Mouse (Mus musculus): Measurements from ENCODE around the gene Ankrd12. TPM values are rescaled to one million over a fixed set of nuclear protein-coding genes. Genes with fewer than 3 reads are reported as not detected.
"Not testable (repeated sequence)": the region's sequence is repeated elsewhere in the genome, so short reads cannot be mapped to it uniquely, and the experiment has no call there.

Gene Ankrd12
- total RNA-seq, 2 experiments from 2014 or later = 25.2 to 32.1 TPM

DNA sequence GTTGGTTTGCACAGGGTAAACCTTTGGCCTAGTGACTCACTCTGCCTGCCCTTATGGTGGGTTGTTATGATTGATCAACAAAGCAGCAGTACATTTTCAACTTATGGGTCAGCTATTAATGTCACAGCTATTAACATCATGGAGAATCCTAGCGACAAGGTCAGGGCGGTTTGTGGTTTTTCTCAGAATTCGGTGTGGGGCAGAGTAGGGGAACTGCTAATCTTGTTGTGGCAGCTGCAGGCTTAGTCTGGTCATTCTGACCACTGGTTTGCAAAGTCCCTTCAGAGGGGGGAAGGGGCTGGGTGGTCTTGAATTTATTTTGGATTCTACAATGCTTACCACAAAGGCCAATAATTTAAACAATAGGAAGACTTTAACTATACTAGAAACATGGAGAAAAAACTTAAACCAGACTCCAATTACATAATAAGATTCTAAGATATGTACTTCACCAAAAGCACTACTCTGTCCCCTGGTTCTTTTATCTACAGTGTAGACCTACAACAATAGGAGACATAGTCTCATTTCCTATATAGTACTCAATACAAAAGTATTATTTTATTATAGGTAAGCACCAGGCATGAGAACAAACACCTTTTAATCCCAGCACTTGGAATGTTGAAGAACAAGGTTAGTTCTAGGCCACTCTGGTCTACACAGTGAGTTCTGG lies 88.6 kb downstream of the Ankrd12 start:
- no peak for DNase-seq (ENCODE audit: low spot score in 2 of 2)

DNA sequence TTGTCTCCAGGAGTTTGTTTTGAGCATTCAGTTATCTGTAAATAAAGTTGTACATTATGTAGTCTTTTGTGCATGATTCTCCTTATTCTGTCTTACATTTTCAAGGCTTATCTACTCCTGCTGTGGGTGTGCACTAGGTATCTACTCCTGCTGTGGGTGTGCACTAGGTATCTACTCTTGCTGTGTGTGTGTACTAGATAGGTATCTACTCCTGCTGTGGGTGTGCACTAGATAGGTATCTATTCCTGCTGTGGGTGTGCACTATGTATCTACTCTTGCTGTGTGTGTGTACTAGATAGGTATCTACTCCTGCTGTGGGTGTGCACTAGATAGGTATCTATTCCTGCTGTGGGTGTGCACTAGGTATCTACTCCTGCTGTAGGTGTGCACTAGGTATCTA lies 100.2 kb downstream of the Ankrd12 start:
- not testable (repeated sequence) for DNase-seq (ENCODE audit: low spot score in 2 of 2)

- DNase-seq (ENCODE audit: low spot score in 2 of 2) = no peak
Measured at GRCm38 (mm10) chr17:65967751-65968150, 109.1 kb downstream of the Ankrd12 start.

DNA sequence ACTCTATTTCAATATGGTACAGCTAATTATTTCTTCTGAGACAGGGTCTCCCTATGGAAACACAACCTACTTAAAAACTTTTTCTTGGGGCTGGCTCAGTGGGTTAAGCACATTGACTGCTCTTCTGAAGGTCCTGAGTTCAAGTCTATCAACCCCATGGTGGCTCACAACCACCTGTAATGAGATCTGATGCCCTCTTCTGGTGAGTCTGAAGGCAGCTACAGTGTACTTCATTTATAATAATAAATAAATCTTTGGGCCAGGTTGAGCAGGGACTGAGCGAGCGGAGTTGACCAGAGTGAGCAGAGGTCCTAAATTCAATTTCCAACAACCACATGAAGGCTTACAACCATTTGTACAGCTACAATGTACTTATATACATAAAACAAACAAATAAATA lies 114.6 kb downstream of the Ankrd12 start:
- DNase-seq (ENCODE audit: low spot score in 2 of 2) = no peak

- DNase-seq (ENCODE audit: low spot score in 2 of 2) = no peak
Measured at GRCm38 (mm10) chr17:65961606-65962136, 115.2 kb downstream of the Ankrd12 start.

DNA sequence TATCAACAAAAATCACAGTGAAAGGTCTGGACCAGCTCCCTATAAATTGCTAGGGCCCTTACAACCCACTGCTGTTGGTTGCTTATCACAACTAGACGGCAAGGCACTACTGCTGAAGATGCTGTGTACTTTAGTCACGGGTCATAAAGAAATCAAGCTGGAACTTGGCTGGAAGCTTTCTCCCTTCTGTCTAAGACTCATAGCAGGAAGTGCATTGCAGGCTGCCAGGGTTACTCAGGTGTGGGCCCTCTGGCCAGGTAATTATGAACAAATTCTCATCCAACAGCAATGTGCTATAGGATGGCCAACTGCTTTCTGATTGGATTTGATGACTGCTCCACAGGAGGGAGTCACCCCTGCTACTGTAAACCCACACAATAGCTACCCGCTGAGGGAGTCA lies 117.9 kb downstream of the Ankrd12 start:
- DNase-seq (ENCODE audit: low spot score in 2 of 2) = no peak

- DNase-seq (ENCODE audit: low spot score in 2 of 2) = no peak
Measured at GRCm38 (mm10) chr17:65958366-65958765, 118.5 kb downstream of the Ankrd12 start.

DNA sequence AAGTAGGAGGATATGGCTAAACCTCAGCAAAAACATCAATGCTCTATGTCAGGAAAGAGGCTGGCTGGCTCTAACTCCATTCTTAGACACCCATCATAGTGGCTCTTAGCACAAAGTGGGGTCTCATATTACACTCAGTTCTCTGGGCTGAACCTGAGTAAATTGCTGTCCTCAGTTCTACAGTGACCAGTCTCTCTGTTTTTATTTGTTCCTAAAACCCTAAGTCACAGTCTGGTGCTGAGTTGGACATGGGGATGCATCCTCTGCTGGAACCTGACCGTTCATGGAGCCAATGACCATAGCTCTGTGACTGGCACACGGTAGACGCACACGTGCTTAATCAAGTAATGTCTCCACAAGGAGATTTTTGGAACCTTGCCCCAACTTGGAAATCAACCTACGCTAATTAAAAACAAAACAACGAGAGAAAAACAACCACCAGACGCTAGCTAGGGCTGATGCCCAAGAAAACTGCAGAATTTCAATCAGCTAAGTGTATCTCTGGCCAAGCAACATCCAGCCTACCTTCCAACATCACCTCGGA lies 119.0 kb downstream of the Ankrd12 start:
- no peak for DNase-seq (ENCODE audit: low spot score in 2 of 2)

DNA sequence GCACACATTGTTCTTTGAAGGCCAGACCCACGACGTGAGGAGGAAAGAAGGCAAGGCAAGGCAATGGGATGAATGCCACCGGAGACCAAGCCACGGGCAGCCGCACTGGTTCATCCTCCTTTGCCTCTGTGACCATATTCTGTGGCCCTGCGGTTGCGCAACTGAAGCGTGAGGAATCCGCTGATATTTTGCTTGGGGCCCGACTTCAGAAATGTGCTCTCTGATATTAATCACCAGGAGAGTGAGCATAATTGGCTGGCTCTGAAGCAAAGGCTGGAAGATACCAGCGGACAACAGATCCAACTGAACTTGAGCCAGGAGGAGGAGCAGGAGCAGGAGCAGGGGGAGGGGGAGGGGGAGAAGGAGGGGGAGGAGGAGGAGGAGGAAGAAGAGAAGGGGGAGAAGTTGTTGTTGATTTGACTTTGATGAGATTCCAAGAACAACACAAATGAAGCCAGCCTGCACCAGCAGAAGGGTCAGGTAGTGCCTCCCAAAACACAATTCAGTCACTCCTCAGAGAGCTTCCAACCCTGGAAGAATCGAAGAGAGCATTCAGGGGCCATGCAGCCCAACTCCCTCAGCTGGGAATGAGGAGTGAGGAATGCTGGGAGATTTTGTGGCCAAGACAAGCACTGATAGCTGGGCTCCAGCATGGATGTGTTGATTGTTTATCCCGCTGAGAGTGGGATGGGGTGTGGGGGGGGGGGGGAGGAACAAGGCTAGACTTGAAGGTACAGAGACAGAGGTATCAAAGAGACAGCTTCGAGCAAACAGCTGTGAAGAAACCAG lies 119.7 kb downstream of the Ankrd12 start:
- peak; percentile 51 to 58 for DNase-seq (ENCODE audit: low spot score in 2 of 2)

DNA sequence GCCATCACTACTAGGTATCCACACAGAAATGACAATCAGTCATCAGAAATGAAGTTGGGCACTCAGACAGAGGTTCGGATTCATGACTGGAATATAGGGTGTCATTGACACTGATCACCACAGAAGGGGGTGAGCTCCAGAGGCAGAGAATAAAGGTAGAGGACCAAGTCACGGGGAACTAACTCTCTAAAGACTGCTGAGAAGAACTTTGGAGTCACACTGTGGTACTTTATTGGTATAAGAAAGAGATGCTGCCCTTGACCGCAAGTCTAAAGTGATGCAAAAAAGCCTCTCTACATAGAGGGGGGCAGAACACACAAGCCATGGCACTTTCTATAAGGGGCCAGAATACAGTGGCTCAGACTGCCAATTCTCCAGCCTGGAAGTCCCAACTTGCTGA lies 120.7 kb downstream of the Ankrd12 start:
- DNase-seq (ENCODE audit: low spot score in 2 of 2) = no peak

DNA sequence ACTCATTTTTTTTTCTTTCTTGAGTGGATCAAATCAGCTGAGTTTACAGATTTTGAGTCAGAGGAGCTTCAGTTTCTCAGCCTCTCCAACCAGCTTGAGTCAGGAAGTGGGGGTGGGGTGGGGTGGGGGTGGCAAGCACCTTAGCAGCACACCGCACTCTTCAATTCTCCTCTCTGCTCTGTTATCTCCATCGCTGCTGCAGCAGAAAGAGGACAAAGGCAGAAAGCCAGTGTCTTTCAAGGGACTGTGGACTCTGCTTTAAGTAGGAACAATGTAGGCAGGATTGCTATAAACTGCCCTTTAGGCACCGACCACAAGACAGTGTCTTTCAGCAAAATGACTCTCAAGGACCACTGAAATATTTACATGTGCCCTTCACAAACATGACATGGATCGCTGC lies 122.9 kb downstream of the Ankrd12 start:
- DNase-seq (ENCODE audit: low spot score in 2 of 2) = no peak

DNA sequence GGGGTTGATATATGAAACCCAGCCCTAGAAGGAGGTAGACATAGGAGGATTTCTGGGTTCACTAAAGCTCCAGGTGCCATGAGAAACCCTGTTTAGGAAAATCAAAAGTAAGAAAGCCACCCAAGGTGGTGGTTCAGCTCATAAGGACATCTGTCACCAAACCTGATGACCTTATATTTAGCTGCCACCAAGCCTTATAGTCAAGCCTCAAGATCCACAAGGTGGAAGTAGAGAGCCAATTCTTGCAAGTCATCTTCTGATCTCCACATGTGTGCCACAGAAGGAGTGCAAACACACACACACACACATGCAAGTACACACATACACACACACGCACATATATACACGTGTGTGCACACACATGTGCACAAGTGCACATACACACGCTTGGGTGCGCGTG lies 124.8 kb downstream of the Ankrd12 start:
- DNase-seq (ENCODE audit: low spot score in 2 of 2) = no peak

DNA sequence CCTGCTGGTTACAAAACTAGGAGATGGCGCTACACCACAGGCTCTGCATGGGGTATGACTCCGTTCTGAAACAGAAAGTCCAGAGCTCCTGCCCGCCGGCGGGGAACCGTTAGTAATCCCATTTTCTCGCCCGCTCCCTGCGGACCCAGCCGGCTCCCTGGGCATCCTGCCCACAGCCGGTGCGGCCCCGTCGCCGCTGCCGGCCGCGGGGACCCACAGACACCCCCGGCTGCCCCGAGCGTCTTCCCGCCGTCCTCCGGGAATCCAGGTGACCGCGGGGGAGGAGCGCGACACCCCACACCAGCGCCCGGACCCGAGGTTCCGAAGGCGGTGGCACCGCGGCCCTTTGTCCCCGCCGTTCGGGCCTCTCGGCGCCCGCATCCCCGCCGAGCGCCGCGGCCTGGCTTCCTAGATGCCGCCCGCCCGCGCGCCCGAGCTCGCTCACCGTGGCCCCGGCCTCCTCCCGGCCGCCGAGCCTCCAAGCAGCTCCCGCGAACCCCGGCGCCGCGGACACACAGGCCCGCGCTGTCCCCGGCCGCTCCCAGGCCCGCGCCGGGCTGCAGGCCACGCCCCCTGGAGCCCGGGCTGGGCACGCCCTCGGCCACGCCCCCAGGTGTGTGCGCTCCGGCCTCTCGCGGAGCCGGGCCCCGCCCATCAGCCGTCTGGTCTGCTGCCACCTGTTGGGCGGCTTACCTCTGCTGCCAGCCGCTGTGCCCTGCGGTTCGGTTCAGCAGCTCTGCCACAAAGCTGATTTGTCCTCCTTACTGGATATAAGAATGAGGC lies 126.1 kb downstream of the Ankrd12 start, which contains the start of gene Twsg1:
Gene Twsg1 (minus strand): TSS at position 605 of the 783 bp plus-strand sequence.
- DNase-seq (ENCODE audit: low spot score in 2 of 2) = peak; percentile 97

DNA sequence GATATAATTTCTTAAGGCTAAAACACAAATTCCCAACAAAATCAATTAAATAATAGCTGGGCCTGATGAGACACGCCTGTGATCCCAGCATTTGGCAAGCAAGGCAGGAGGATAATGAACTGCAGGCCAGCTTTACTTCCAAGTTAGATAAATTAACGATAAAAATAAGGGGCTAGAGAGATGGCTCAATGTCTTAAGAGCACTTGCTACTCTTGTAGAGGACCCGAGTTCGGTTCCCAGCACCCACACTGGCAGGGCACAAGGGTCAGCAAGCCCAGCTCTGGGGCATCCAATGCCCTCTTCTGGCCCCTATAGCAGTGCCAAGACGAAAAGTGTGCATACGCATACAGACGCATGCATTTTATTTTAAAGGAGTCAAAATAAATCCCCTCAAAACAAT lies 126.7 kb downstream of the Ankrd12 start:
- DNase-seq (ENCODE audit: low spot score in 2 of 2) = no peak

- no peak for DNase-seq (ENCODE audit: low spot score in 2 of 2)
Measured at GRCm38 (mm10) chr17:65947307-65947706, 129.6 kb downstream of the Ankrd12 start.

DNA sequence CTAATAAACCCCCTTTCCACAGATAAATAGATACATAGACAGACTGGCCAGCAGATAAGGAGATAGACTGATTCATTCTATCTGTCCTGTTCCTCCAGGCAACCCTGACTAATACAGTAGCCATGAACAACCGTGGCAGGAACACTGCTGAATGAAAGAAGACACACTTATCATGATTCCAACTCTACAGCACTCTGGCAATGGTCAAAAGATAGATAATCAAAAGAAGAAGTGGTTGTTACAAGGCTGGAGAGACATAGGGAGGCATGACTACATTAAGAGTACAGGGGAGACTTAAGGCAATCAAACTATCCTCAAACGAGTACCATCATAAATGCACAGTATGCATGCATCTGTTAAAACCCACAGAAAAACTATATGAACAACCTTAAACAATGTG lies 131.5 kb downstream of the Ankrd12 start:
- no peak for DNase-seq (ENCODE audit: low spot score in 2 of 2)

- DNase-seq (ENCODE audit: low spot score in 2 of 2) = no peak
Measured at GRCm38 (mm10) chr17:65942394-65942793, 134.5 kb downstream of the Ankrd12 start.

DNA sequence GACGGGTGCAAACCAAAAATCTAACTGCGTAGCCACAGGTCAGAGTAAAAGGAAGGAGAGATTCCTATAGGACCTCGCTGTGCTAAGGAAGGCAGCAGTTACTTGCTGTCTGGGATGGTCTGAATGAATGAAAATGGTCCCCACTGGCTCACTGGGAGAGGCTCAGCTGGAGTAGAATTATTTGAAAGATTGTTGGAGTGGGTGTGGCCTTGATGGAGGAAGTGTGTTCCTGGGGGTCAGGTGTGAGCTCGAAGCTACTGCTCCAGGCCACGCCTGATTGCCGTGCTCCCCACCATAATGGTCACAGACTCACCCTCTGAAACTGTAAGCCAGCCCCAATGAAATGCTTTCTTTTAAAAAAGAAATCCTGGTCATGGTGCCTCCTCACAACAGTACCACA lies 135.6 kb downstream of the Ankrd12 start:
- no peak for DNase-seq (ENCODE audit: low spot score in 2 of 2)

- DNase-seq (ENCODE audit: low spot score in 2 of 2) = no peak
Measured at GRCm38 (mm10) chr17:65940221-65940620, 136.7 kb downstream of the Ankrd12 start.

GRCm38 (mm10) chr17:65939461-65940192 lies 137.3 kb downstream of the Ankrd12 start:
- DNase-seq (ENCODE audit: low spot score in 2 of 2) = no peak

GRCm38 (mm10) chr17:65937671-65938070 lies 139.2 kb downstream of the Ankrd12 start:
- no peak for DNase-seq (ENCODE audit: low spot score in 2 of 2)

Data from adrenal gland, adult 18-20 months (tissue).